Mouse (Mus musculus): Measurements from ENCODE around the gene Tmem92. TPM values are rescaled to one million over a fixed set of nuclear protein-coding genes. Genes with fewer than 3 reads are reported as not detected.
"Not testable (repeated sequence)": the region's sequence is repeated elsewhere in the genome, so short reads cannot be mapped to it uniquely, and the experiment has no call there.

Gene Tmem92
- total RNA-seq (2014; rRNA removed; ENCODE audit: low replicate concordance) (not detected in 2 replicates), polyA plus RNA-seq (2015; fragmentation: Nextera tagmentation; extraction: Ambion mirVana) (not detected in 2 replicates)

GRCm38 (mm10) chr11:94782603-94783002 lies at the start of gene Tmem92:
Tmem92 (minus strand) TSS chr11:94782703.
- Histone ChIP-seq H3K36me3 (replicated peaks; ENCODE audit: control insufficient read depth, insufficient read depth, low read length) (no peaks in the 10 kb centered on the region), H3K9me3 (replicated peaks; ENCODE audit: control insufficient read depth, low read length) (no peaks in the 10 kb centered on the region), H3K4me1 (ENCODE audit: control insufficient read depth, insufficient read depth) (no peaks in the 10 kb centered on the region), H3K27me3 (ENCODE audit: control insufficient read depth, insufficient read depth, low read length) (no peaks in the 10 kb centered on the region), H3K4me2 (ENCODE audit: low read depth, low read length) (no peak within 1 kb of the TSS), H3K4me3 (ENCODE audit: low read depth, low read length) (no peak within 1 kb of the TSS), H3K27ac (ENCODE audit: low read depth) (no peak within 1 kb of the TSS), H3K9ac (replicated peaks; ENCODE audit: low read depth, low read length) (no peak within 1 kb of the TSS)
- TF ChIP-seq EP300 (IDR thresholded peaks at IDR 0.05; ENCODE audit: low read depth) (no peak), CTCF (IDR thresholded peaks at IDR 0.05; ENCODE audit: low read depth) (no peak)
- no peak for DNase-seq (ENCODE audit: low spot score)
- ATAC-seq (ENCODE audit: insufficient read depth, low read depth) = no peak

- WGBS = 46% methylated on average over 3 of the region's 3 CpGs
- Histone ChIP-seq H3K4me1 (ENCODE audit: control insufficient read depth, insufficient read depth) (no peaks in the 10 kb centered on the region), H3K4me3 (ENCODE audit: low read depth, low read length) (no peak overlapping the region), H3K27me3 (ENCODE audit: control insufficient read depth, insufficient read depth, low read length) (peaks cover 3% of the 10 kb centered on the region; the same call in 1 of the 2 replicates), H3K9me3 (replicated peaks; ENCODE audit: control insufficient read depth, low read length) (no peaks in the 10 kb centered on the region), H3K9ac (replicated peaks; ENCODE audit: low read depth, low read length) (no peak overlapping the region), H3K4me2 (ENCODE audit: low read depth, low read length) (no peak overlapping the region), H3K27ac (ENCODE audit: low read depth) (no peak overlapping the region), H3K36me3 (replicated peaks; ENCODE audit: control insufficient read depth, insufficient read depth, low read length) (no peaks in the 10 kb centered on the region)
- DNase-seq (ENCODE audit: low spot score) = no peak
- TF ChIP-seq EP300 (IDR thresholded peaks at IDR 0.05; ENCODE audit: low read depth) (no peak), CTCF (IDR thresholded peaks at IDR 0.05; ENCODE audit: low read depth) (no peak)
- ATAC-seq (ENCODE audit: insufficient read depth, low read depth) = no peak
Observed at GRCm38 (mm10) chr11:94828966-94829365, 46.5 kb upstream of the Tmem92 start.

- H3K4me2 ChIP-seq (ENCODE audit: low read depth, low read length); H3K4me3 ChIP-seq (ENCODE audit: low read depth, low read length); H3K9me3 ChIP-seq (replicated peaks; ENCODE audit: control insufficient read depth, low read length); H3K27me3 ChIP-seq (ENCODE audit: control insufficient read depth, insufficient read depth, low read length); H3K36me3 ChIP-seq (replicated peaks; ENCODE audit: control insufficient read depth, insufficient read depth, low read length); ATAC-seq (ENCODE audit: insufficient read depth, low read depth); H3K27ac ChIP-seq (ENCODE audit: low read depth); H3K9ac ChIP-seq (replicated peaks; ENCODE audit: low read depth, low read length); H3K4me1 ChIP-seq (ENCODE audit: control insufficient read depth, insufficient read depth); DNase-seq (ENCODE audit: low spot score): not testable (repeated sequence)
- peak; percentile 47 for TF ChIP-seq CTCF (IDR thresholded peaks at IDR 0.05; ENCODE audit: low read depth)
Observed at GRCm38 (mm10) chr11:94819427-94819826, 36.9 kb upstream of the Tmem92 start.

DNA sequence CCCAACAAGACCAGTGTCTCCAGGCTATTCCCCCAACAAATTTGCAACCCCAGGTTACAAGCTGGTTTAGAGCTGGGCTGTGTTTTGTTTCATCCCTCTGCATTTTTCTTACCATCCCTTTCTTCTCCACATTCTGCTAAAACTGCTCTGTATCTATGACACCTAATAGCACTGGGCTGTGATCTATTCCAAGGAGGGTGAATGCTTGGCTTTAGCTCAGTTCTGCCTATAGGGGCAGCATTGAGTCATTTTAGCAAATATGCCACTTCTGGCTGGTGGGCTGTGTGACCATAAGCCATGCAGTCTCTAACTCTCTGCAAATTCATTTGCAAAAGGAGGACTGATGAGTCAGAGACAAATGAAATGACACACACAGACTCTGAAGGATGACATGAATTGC lies 36.4 kb upstream of the Tmem92 start:
- H3K36me3 ChIP-seq (replicated peaks; ENCODE audit: control insufficient read depth, insufficient read depth, low read length); H3K4me1 ChIP-seq (ENCODE audit: control insufficient read depth, insufficient read depth); H3K9me3 ChIP-seq (replicated peaks; ENCODE audit: control insufficient read depth, low read length); H3K4me3 ChIP-seq (ENCODE audit: low read depth, low read length); H3K27me3 ChIP-seq (ENCODE audit: control insufficient read depth, insufficient read depth, low read length); ATAC-seq (ENCODE audit: insufficient read depth, low read depth); H3K9ac ChIP-seq (replicated peaks; ENCODE audit: low read depth, low read length); H3K4me2 ChIP-seq (ENCODE audit: low read depth, low read length); H3K27ac ChIP-seq (ENCODE audit: low read depth); DNase-seq (ENCODE audit: low spot score): not testable (repeated sequence)
- 0 out of 2 replicates have a peak, but pooled peaks have one; percentile 27 for TF ChIP-seq CTCF (IDR thresholded peaks at IDR 0.05; ENCODE audit: low read depth)

DNA sequence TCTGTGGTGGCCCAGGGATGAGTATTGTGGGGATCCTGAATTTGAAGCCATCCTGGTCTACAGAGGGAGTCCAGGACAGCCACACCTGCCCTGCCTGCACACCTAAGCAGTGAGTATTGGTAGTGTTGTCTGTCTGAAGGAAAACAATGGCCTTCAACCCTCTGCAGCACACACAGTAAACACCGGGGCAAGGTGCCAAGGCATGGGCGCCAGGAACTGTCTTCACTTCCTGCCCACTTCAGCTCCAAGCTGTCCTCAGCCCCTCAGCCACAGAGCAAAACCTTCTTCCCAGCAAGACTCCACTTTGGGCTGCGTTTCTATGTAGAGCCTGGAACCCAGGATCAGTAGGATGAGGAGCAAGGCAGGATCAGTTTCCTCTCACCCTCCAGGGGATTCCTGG lies 29.0 kb upstream of the Tmem92 start:
- not testable (repeated sequence) for H3K4me2 ChIP-seq (ENCODE audit: low read depth, low read length); H3K27ac ChIP-seq (ENCODE audit: low read depth); H3K4me1 ChIP-seq (ENCODE audit: control insufficient read depth, insufficient read depth); H3K36me3 ChIP-seq (replicated peaks; ENCODE audit: control insufficient read depth, insufficient read depth, low read length); H3K4me3 ChIP-seq (ENCODE audit: low read depth, low read length); H3K27me3 ChIP-seq (ENCODE audit: control insufficient read depth, insufficient read depth, low read length); H3K9ac ChIP-seq (replicated peaks; ENCODE audit: low read depth, low read length); H3K9me3 ChIP-seq (replicated peaks; ENCODE audit: control insufficient read depth, low read length); ATAC-seq (ENCODE audit: insufficient read depth, low read depth); DNase-seq (ENCODE audit: low spot score)
- WGBS = 3% methylated on average over 2 of the region's 3 CpGs

GRCm38 (mm10) chr11:94791700-94792099 lies 9.2 kb upstream of the Tmem92 start:
- H3K36me3 ChIP-seq (replicated peaks; ENCODE audit: control insufficient read depth, insufficient read depth, low read length) = no peaks in the 10 kb centered on the region
- ATAC-seq (ENCODE audit: insufficient read depth, low read depth) (no peak), DNase-seq (ENCODE audit: low spot score) (no peak)
- H3K27ac ChIP-seq (ENCODE audit: low read depth) = no peak overlapping the region
- H3K27me3 ChIP-seq (ENCODE audit: control insufficient read depth, insufficient read depth, low read length) = 0 out of 2 replicates have a peak, but pooled peaks cover 3% of the 10 kb centered on the region
- H3K9ac ChIP-seq (replicated peaks; ENCODE audit: low read depth, low read length) = no peak overlapping the region
- TF ChIP-seq EP300 (IDR thresholded peaks at IDR 0.05; ENCODE audit: low read depth) (no peak), CTCF (IDR thresholded peaks at IDR 0.05; ENCODE audit: low read depth) (no peak)
- H3K4me3 ChIP-seq (ENCODE audit: low read depth, low read length) = no peak overlapping the region
- no peak overlapping the region for H3K4me2 ChIP-seq (ENCODE audit: low read depth, low read length)
- H3K9me3 ChIP-seq (replicated peaks; ENCODE audit: control insufficient read depth, low read length) = no peaks in the 10 kb centered on the region
- no peaks in the 10 kb centered on the region for H3K4me1 ChIP-seq (ENCODE audit: control insufficient read depth, insufficient read depth)

All from heart, postnatal 0 days (tissue).